Mouse (Mus musculus) intestine, embryonic 15.5 days (tissue): ENCODE results near the gene Gm13691. TPM values are rescaled to one million over a fixed set of nuclear protein-coding genes. Genes with fewer than 3 reads are reported as not detected.

Experiments
- ATAC-seq: fragments of 200-750 bp; cut with Nextera tagmentation; 2 replicates; pipeline ENCODE4 v1.8.0; 2017; ENCODE audit warnings: moderate TSS enrichment, moderate library complexity
- H3K27ac ChIP-seq: fragments of 300-500 bp; sonication (generic); 2 replicates; pipeline ENCODE4 v1.5.1; 2015; ENCODE audit warnings: mild to moderate bottlenecking, inconsistent platforms
- H3K27me3 ChIP-seq: fragments of 300-500 bp; sonication (generic); replicated peaks from 2 replicates; pipeline ENCODE4 v1.6.1; 2015; ENCODE audit warnings: inconsistent platforms
- H3K36me3 ChIP-seq: fragments of 300-500 bp; sonication (generic); 2 replicates; pipeline ENCODE4 v1.6.1; 2015; ENCODE audit warnings: inconsistent platforms
- H3K4me1 ChIP-seq: fragments of 300-500 bp; sonication (generic); replicated peaks from 2 replicates; pipeline ENCODE4 v1.6.1; 2015; ENCODE audit warnings: inconsistent platforms
- H3K4me2 ChIP-seq: fragments of 300-500 bp; sonication (generic); replicated peaks from 2 replicates; pipeline ENCODE4 v1.6.1; 2015; ENCODE audit warnings: mild to moderate bottlenecking, inconsistent platforms
- H3K4me3 ChIP-seq: fragments of 300-500 bp; sonication (generic); replicated peaks from 2 replicates; pipeline ENCODE4 v1.5.1; 2015; ENCODE audit warnings: inconsistent platforms
- H3K9ac ChIP-seq: fragments of 300-500 bp; sonication (generic); 2 replicates; pipeline ENCODE4 v1.6.1; 2015; ENCODE audit warnings: inconsistent platforms
- H3K9me3 ChIP-seq: fragments of 300-500 bp; sonication (generic); 2 replicates; pipeline ENCODE4 v1.6.1; 2016; ENCODE audit warnings: inconsistent platforms
- WGBS: fragments of 180-500 bp; shearing (Covaris S2); methylation state at CpG from one replicate; pipeline ENCODE4 v1.1.7; 2015; 5-methylcytosine and 5-hydroxymethylcytosine counted together
- polyA plus RNA-seq: library from polyadenylated mRNA; unstranded; fragments of >200 nt; fragmentation: Nextera tagmentation; extraction: Ambion mirVana; gene quantifications from 2 replicates; pipeline ENCODE4 v1.2.1, GENCODE M21; 2015

Gm13691 gene
- polyA plus RNA-seq, 1 experiment from 2014 or later, result not detected

GRCm38 (mm10) chr2:84039277-84039676 is 48.9 kb downstream of the Gm13691 start:
- H3K4me3 ChIP-seq, result no peak overlapping the region
- H3K9me3 ChIP-seq, result no peaks in the 10 kb centered on the region
- H3K4me1 ChIP-seq, result no peaks in the 10 kb centered on the region
- H3K27ac ChIP-seq, result no peak overlapping the region
- ATAC-seq, result no peak
- no peaks in the 10 kb centered on the region for H3K36me3 ChIP-seq
- WGBS, result 43% methylated on average over 6 of the region's 6 CpGs
- no peak overlapping the region for H3K9ac ChIP-seq
- H3K4me2 ChIP-seq, result no peak overlapping the region
- no peaks in the 10 kb centered on the region for H3K27me3 ChIP-seq

Other genes starting within 250 kb of the Gm13691 start
- gene Fam171b, start 177.9 kb upstream of the Gm13691 start, polyA plus RNA-seq, result 8.9 and 9.3 TPM in 2 replicates
- gene Zswim2, start 49.3 kb upstream of the Gm13691 start, polyA plus RNA-seq, result not detected in 2 replicates
- not detected in 2 replicates for gene Gm13698, start 34.9 kb upstream of the Gm13691 start, polyA plus RNA-seq
- not detected in 2 replicates for gene Gm13693, start 29.1 kb upstream of the Gm13691 start, polyA plus RNA-seq
- gene Gm13695, start 23.2 kb upstream of the Gm13691 start, polyA plus RNA-seq, result not detected in 2 replicates
- not detected in 2 replicates for gene Gm13696, start 17.4 kb upstream of the Gm13691 start, polyA plus RNA-seq
- gene Gm13694, start 11.6 kb upstream of the Gm13691 start, polyA plus RNA-seq, result not detected in 2 replicates
- not detected in 2 replicates for gene Gm13697, start 5.8 kb upstream of the Gm13691 start, polyA plus RNA-seq